Mouse (Mus musculus) kidney, embryonic 14.5 days (tissue): Measurements from ENCODE around the gene Supt16. TPM values are rescaled to one million over a fixed set of nuclear protein-coding genes. Genes with fewer than 3 reads are reported as not detected.

Source experiments
- ATAC-seq: fragments of 200-750 bp; cut with Nextera tagmentation; 2 replicates; pipeline ENCODE4 v1.8.0; 2017; ENCODE audit warnings: moderate number of reproducible peaks, mild to moderate bottlenecking, moderate TSS enrichment, moderate library complexity; ENCODE audit not compliant: low FRiP score, low TSS enrichment
- H3K27ac ChIP-seq: fragments of 300-500 bp; sonication (generic); 2 replicates; pipeline ENCODE4 v1.5.1; 2014; ENCODE audit warnings: low read depth, mild to moderate bottlenecking, low read length, moderate library complexity, mixed read lengths
- H3K27me3 ChIP-seq: fragments of 300-500 bp; sonication (generic); 2 replicates; pipeline ENCODE4 v1.6.1; 2014; ENCODE audit warnings: mild to moderate bottlenecking, low read length; ENCODE audit not compliant: control insufficient read depth, insufficient read depth
- H3K36me3 ChIP-seq: fragments of 300-500 bp; sonication (generic); 2 replicates; pipeline ENCODE4 v1.6.1; 2014; ENCODE audit warnings: low read length, mixed read lengths; ENCODE audit not compliant: control insufficient read depth, insufficient read depth
- H3K4me1 ChIP-seq: fragments of 300-500 bp; sonication (generic); 2 replicates; pipeline ENCODE4 v1.6.1; 2014; ENCODE audit warnings: low read length, mixed read lengths; ENCODE audit not compliant: control insufficient read depth, insufficient read depth
- H3K4me2 ChIP-seq: fragments of 300-500 bp; sonication (generic); replicated peaks from 2 replicates; pipeline ENCODE4 v1.6.1; 2014; ENCODE audit warnings: low read depth, mild to moderate bottlenecking, low read length
- H3K4me3 ChIP-seq: fragments of 300-500 bp; sonication (generic); 2 replicates; pipeline ENCODE4 v1.5.1; 2014; ENCODE audit warnings: mild to moderate bottlenecking, low read length
- H3K9ac ChIP-seq: fragments of 300-500 bp; sonication (generic); 2 replicates; pipeline ENCODE4 v1.6.1; 2014; ENCODE audit warnings: low read depth, mild to moderate bottlenecking, low read length, moderate library complexity
- H3K9me3 ChIP-seq: fragments of 300-500 bp; sonication (generic); 2 replicates; pipeline ENCODE4 v1.6.1; 2016; ENCODE audit warnings: low read length; ENCODE audit not compliant: control insufficient read depth
- WGBS: fragments of 180-500 bp; shearing (Covaris S2); extraction: QIAGEN DNeasy Blood & Tissue Kit; methylation state at CpG from one replicate; pipeline ENCODE4 v1.1.7; 2014; 5-methylcytosine and 5-hydroxymethylcytosine counted together
- polyA plus RNA-seq: library from polyadenylated mRNA; unstranded; fragments of >200 nt; fragmentation: Nextera tagmentation; extraction: Ambion mirVana; gene quantifications from 2 replicates; pipeline ENCODE4 v1.2.1, GENCODE M21; 2014

Supt16 gene
- polyA plus RNA-seq, 1 experiment from 2014 or later = 111 TPM

- H3K27me3 ChIP-seq = no peaks in the 10 kb centered on the region
- no peak overlapping the region for H3K4me3 ChIP-seq
- H3K4me1 ChIP-seq = peaks cover 16% of the 10 kb centered on the region
- no peak overlapping the region for H3K4me2 ChIP-seq
- peaks cover 57% of the 10 kb centered on the region for H3K36me3 ChIP-seq
- H3K27ac ChIP-seq = no peak overlapping the region
- H3K9ac ChIP-seq = no peak overlapping the region
- 93% methylated on average over 4 of the region's 4 CpGs for whole genome bisulfite sequencing
- ATAC-seq = no peak
- H3K9me3 ChIP-seq = no peaks in the 10 kb centered on the region
Measured at GRCm38 (mm10) chr14:52199412-52199811, 2.2 kb upstream of the Supt16 start.

- Histone ChIP-seq H3K27ac (peak overlapping the region; percentile 97; the same call in 1 of the 2 replicates), H3K4me2 (peak overlapping the region; percentile 78), H3K27me3 (no peaks in the 10 kb centered on the region), H3K4me3 (peak overlapping the region; percentile 98), H3K9ac (peak overlapping the region; percentile 99; the same call in 1 of the 2 replicates), H3K36me3 (peaks cover 51% of the 10 kb centered on the region), H3K4me1 (peaks cover 16% of the 10 kb centered on the region), H3K9me3 (no peaks in the 10 kb centered on the region)
- no peak for ATAC-seq
- WGBS = 19% methylated on average over 3 of the region's 3 CpGs
Measured at GRCm38 (mm10) chr14:52198141-52198540, 925 bp upstream of the Supt16 start.

GRCm38 (mm10) chr14:52196230-52197155 lies 723 bp downstream of the Supt16 start:
- WGBS = under 1% methylated on average over 53 of the region's 59 CpGs
- ATAC-seq = peak; percentile 22; the same call in 1 of the 2 replicates
- Histone ChIP-seq H3K9ac (peak overlapping the region; percentile 99), H3K9me3 (no peaks in the 10 kb centered on the region), H3K36me3 (peaks cover 46% of the 10 kb centered on the region), H3K27ac (peak overlapping the region; percentile 97), H3K4me3 (peak overlapping the region; percentile 98), H3K4me2 (peak overlapping the region; percentile 78), H3K4me1 (peaks cover 16% of the 10 kb centered on the region), H3K27me3 (no peaks in the 10 kb centered on the region)

GRCm38 (mm10) chr14:52195691-52196090 lies 1.5 kb downstream of the Supt16 start:
- Histone ChIP-seq H3K27me3 (no peaks in the 10 kb centered on the region), H3K36me3 (peaks cover 38% of the 10 kb centered on the region), H3K27ac (no peak overlapping the region), H3K4me2 (peak overlapping the region; percentile 78), H3K9me3 (no peaks in the 10 kb centered on the region), H3K9ac (peak overlapping the region; percentile 99; the same call in 1 of the 2 replicates), H3K4me1 (peaks cover 16% of the 10 kb centered on the region), H3K4me3 (peak overlapping the region; percentile 98)
- no peak for ATAC-seq
- 12% methylated on average over 3 of the region's 3 CpGs for WGBS

GRCm38 (mm10) chr14:52190740-52191359 lies 6.4 kb downstream of the Supt16 start:
- no peak for ATAC-seq
- Histone ChIP-seq H3K27ac (no peak overlapping the region), H3K4me2 (no peak overlapping the region), H3K9ac (no peak overlapping the region), H3K36me3 (peaks cover 15% of the 10 kb centered on the region), H3K4me1 (peaks cover 10% of the 10 kb centered on the region), H3K9me3 (no peaks in the 10 kb centered on the region), H3K27me3 (no peaks in the 10 kb centered on the region), H3K4me3 (no peak overlapping the region)

- no peak overlapping the region for H3K4me3 ChIP-seq
- H3K4me2 ChIP-seq = no peak overlapping the region
- no peaks in the 10 kb centered on the region for H3K27me3 ChIP-seq
- 90% methylated on average over 2 of the region's 2 CpGs for WGBS
- ATAC-seq = no peak
- no peak overlapping the region for H3K9ac ChIP-seq
- no peaks in the 10 kb centered on the region for H3K9me3 ChIP-seq
- H3K27ac ChIP-seq = no peak overlapping the region
- no peaks in the 10 kb centered on the region for H3K4me1 ChIP-seq
- peaks cover 20% of the 10 kb centered on the region for H3K36me3 ChIP-seq
Measured at GRCm38 (mm10) chr14:52189519-52189918, 7.7 kb downstream of the Supt16 start.

GRCm38 (mm10) chr14:52188788-52189187 lies 8.4 kb downstream of the Supt16 start:
- Histone ChIP-seq H3K9ac (no peak overlapping the region), H3K9me3 (no peaks in the 10 kb centered on the region), H3K27ac (no peak overlapping the region), H3K4me1 (no peaks in the 10 kb centered on the region), H3K4me3 (no peak overlapping the region), H3K4me2 (no peak overlapping the region), H3K27me3 (no peaks in the 10 kb centered on the region), H3K36me3 (peaks cover 21% of the 10 kb centered on the region)
- ATAC-seq = no peak
- 77% methylated on average over 1 of the region's 1 CpGs for WGBS

GRCm38 (mm10) chr14:52166571-52166970 lies 30.6 kb downstream of the Supt16 start:
- no peak overlapping the region for H3K4me3 ChIP-seq
- H3K9me3 ChIP-seq = no peaks in the 10 kb centered on the region
- WGBS = 94% methylated on average over 2 of the region's 2 CpGs
- H3K27ac ChIP-seq = no peak overlapping the region
- no peaks in the 10 kb centered on the region for H3K4me1 ChIP-seq
- H3K9ac ChIP-seq = no peak overlapping the region
- no peaks in the 10 kb centered on the region for H3K27me3 ChIP-seq
- no peak for ATAC-seq
- no peak overlapping the region for H3K4me2 ChIP-seq
- peaks cover 70% of the 10 kb centered on the region for H3K36me3 ChIP-seq

GRCm38 (mm10) chr14:52160911-52161310 lies 36.3 kb downstream of the Supt16 start:
- H3K9me3 ChIP-seq = no peaks in the 10 kb centered on the region
- WGBS = 87% methylated on average over 6 of the region's 6 CpGs
- no peak overlapping the region for H3K4me3 ChIP-seq
- no peaks in the 10 kb centered on the region for H3K27me3 ChIP-seq
- no peak overlapping the region for H3K27ac ChIP-seq
- no peak overlapping the region for H3K9ac ChIP-seq
- ATAC-seq = no peak
- H3K4me2 ChIP-seq = no peak overlapping the region
- peaks cover 74% of the 10 kb centered on the region for H3K36me3 ChIP-seq
- H3K4me1 ChIP-seq = no peaks in the 10 kb centered on the region
